Mouse (Mus musculus) testis, postnatal 14 days (tissue): Measurements from ENCODE around the gene 2310022B05Rik.

Experiments
- DNase-seq: peaks from one replicate; pipeline ENCODE4 v3.0.0; 2021; ENCODE audit warnings: low spot score

2310022B05Rik gene

GRCm38 (mm10) chr8:124608239-124608971 lies 54.8 kb downstream of the 2310022B05Rik start:
- no peak for DNase-seq

DNA sequence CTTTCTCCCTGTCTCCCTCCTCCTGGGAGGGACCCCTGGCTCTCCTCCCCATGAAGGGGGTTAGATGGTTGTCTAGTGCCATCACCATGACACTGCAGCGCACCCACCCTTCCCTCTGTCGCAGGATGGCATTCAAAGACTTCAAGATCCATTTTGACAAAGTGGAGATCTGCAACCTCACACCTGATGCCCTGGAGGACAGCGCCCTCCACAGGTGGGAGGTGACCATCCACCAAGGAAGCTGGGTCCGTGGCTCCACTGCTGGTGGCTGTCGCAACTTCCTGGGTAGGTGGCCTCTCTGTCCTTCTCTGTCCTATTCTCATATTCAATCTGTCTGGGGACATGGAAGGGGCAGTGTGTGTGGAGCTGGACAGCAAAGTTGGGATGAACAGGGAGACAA lies 59.1 kb downstream of the 2310022B05Rik start:
- DNase-seq: no peak

DNA sequence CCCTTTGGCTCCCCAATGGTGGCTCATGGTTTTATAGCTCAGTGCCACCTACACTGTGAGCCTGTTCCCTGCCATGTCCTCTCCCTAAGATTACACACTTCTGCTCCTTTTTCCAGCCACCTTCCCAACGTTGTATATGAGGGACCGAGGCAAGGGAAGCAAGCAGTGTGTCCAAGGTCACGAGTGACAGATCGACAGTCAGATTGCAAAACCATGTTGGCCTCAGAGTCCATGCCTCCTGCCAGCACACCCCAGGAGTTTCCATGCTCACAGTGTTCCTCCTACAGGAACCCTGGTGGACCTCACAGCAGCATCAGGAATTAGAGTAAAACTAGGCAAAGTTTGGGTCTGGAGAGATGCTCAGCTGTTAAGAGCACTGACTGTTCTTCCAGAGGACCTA lies 73.8 kb downstream of the 2310022B05Rik start:
- no peak for DNase-seq

- DNase-seq: no peak
Measured at GRCm38 (mm10) chr8:124586556-124586955, 76.6 kb downstream of the 2310022B05Rik start.
